Mouse (Mus musculus): ENCODE results near the gene Abcc12.

GRCm38 (mm10) chr8:86586058-86586457 is 5.6 kb upstream of the Abcc12 start:
- TF ChIP-seq CTCF (IDR thresholded peaks at IDR 0.05; ENCODE audit: low read depth) (no peak), EP300 (IDR thresholded peaks at IDR 0.05; ENCODE audit: low read depth) (no peak)

All from liver, embryonic 14.5 days (tissue).